Mouse (Mus musculus) small intestine, adult 2 months (tissue): ENCODE results near the gene Src. TPM values are rescaled to one million over a fixed set of nuclear protein-coding genes. Genes with fewer than 3 reads are reported as not detected.

Experiments used
- H3K27ac ChIP-seq: fragments of 200-500 bp; 2 replicates; pipeline ENCODE4 v1.5.1; 2012; ENCODE audit warnings: low read depth, low read length, control low read depth, inconsistent platforms; ENCODE audit not compliant: insufficient read depth
- H3K27me3 ChIP-seq: fragments of 200-500 bp; 2 replicates; pipeline ENCODE4 v1.6.1; 2012; ENCODE audit warnings: mild to moderate bottlenecking, moderate library complexity, low read length, inconsistent platforms; ENCODE audit not compliant: control insufficient read depth, insufficient read depth
- H3K36me3 ChIP-seq: fragments of 200-500 bp; 2 replicates; pipeline ENCODE4 v1.6.1; 2012; ENCODE audit warnings: mild to moderate bottlenecking, low read length, control low read depth, inconsistent platforms; ENCODE audit not compliant: control insufficient read depth, insufficient read depth
- H3K4me1 ChIP-seq: fragments of 200-500 bp; 2 replicates; pipeline ENCODE4 v1.6.1; 2012; ENCODE audit warnings: low read length, inconsistent platforms, mixed read lengths; ENCODE audit not compliant: control insufficient read depth, insufficient read depth, insufficient read length
- H3K4me3 ChIP-seq: fragments of 200-500 bp; 2 replicates; pipeline ENCODE4 v1.5.1; 2012; ENCODE audit warnings: low read depth, mild to moderate bottlenecking, control low read depth, inconsistent platforms, low read length, moderate library complexity
- CTCF ChIP-seq: fragments of 200-500 bp; IDR thresholded peaks from 2 replicates; pipeline ENCODE4 v1.5.1; 2012; ENCODE audit warnings: low read depth, mild to moderate bottlenecking, control low read depth, inconsistent platforms, low read length, moderate library complexity, mixed read lengths; ENCODE audit not compliant: insufficient replicate concordance, insufficient read length; ENCODE audit errors: extremely low read depth
- POLR2A ChIP-seq: fragments of 200-500 bp; IDR thresholded peaks from 2 replicates; pipeline ENCODE4 v1.6.1; 2012; ENCODE audit warnings: low read depth, mild to moderate bottlenecking, control low read depth, inconsistent platforms, low read length, moderate library complexity
- WGBS: fragments of 180-500 bp; shearing (Covaris S2); methylation state at CpG from one replicate; pipeline ENCODE4 v1.1.7; 2018; 5-methylcytosine and 5-hydroxymethylcytosine counted together
- polyA plus RNA-seq: library from polyadenylated mRNA; depleted of rRNA; stranded (reverse); fragments of >200 nt; gene quantifications from 2 replicates; pipeline ENCODE4 v1.2.3, GENCODE M21; 2012

Gene Src
- polyA plus RNA-seq, 1 experiment: 161 TPM

DNA sequence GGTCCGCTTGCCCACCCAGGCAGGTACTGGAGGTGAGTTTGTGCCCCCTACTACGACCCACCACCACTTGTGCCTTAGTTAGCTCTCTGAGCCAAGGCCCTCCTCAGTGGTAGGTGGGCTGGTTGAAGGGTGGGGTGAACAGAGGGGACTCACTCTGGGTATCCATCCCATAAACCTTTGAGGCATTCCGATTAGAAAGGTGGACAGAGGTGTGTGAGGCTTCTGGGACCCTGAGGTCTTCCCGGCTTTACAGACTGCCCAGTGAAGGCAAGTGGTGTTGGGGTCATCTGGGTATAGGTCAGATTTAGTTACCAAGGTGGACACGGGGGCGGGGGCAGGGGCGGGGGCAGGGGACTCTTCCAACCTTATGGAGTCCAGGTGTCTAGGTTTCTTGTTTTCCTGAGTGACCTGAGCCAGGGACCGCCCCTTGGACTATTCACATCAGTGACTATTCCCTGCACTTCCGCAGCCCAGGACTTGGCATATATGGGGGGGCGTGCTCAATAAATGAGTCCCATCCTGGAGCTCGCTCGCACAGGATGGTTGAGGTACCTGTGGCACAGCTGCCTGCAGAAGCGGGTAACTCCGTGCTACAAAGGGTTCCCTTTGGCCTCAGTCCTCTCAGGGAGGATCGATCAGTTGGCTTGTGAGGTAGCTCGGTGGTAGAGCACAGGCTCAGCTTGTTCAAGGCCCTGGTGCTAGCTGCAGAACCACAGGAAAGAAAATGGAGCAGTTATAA, 6.8 kb downstream of the Src start:
- H3K36me3 ChIP-seq: peaks cover 12% of the 10 kb centered on the region
- WGBS: 21% methylated on average over 16 of the region's 16 CpGs
- no peak for TF ChIP-seq CTCF
- TF ChIP-seq POLR2A: no peak
- peak overlapping the region; percentile 77 for H3K4me3 ChIP-seq
- no peaks in the 10 kb centered on the region for H3K27me3 ChIP-seq
- H3K4me1 ChIP-seq: peaks cover 66% of the 10 kb centered on the region
- peak overlapping the region; percentile 100 for H3K27ac ChIP-seq

DNA sequence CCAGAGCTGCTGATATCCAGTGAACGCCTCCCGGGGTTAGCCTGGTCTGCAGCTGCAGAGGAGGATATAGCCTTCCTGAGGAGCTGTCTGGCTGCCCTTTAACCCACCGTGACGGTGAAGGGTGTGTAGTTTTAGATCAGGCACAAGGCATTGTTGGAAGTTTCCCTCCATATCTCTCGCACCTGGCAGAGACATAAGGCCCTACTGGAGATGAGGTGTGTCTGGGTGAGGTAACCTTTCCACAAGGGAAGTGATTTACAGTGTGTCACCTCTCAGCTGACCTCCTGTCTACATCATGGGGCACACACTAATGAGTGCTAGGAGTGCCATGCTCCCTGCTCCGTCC, 7.4 kb downstream of the Src start:
- H3K27ac ChIP-seq: peak overlapping the region; percentile 100
- H3K27me3 ChIP-seq: no peaks in the 10 kb centered on the region

DNA sequence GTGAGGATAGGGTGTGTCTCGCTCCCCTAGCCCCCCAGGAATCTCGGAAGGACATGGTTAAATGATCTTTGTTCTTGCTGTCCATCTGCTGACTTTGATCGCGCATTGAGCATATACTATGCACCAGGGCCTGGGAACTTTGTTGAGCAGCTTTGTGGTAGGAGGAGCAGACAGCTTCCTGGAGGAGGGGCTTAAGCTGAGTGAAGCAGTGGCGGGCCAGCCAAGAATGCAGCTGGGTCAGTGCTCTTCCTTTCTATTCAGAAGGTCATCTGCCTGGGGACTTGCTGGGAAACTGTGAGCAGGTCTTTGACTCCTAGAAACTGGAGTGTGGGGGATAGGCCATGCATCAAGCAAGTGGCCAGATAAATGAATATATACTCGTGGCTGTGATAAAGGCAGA, 7.9 kb downstream of the Src start:
- Histone ChIP-seq H3K4me1 (peaks cover 66% of the 10 kb centered on the region), H3K27me3 (no peaks in the 10 kb centered on the region), H3K36me3 (peaks cover 12% of the 10 kb centered on the region), H3K4me3 (peak overlapping the region; percentile 51), H3K27ac (peak overlapping the region; percentile 100)
- TF ChIP-seq POLR2A (no peak; the same call in none of the 2 replicates), CTCF (no peak)
- WGBS: 31% methylated on average over 6 of the region's 6 CpGs

More for the DNA sequence above, 7.4 kb downstream of the Src start:
- WGBS: 23% methylated on average over 6 of the region's 6 CpGs
- Histone ChIP-seq H3K36me3 (peaks cover 12% of the 10 kb centered on the region), H3K4me3 (peak overlapping the region; percentile 77), H3K4me1 (peaks cover 66% of the 10 kb centered on the region)
- TF ChIP-seq CTCF (no peak), POLR2A (peak; percentile 83)

GRCm38 (mm10) chr2:157427164-157427563, 8.9 kb downstream of the Src start:
- Histone ChIP-seq H3K27me3 (no peaks in the 10 kb centered on the region), H3K4me3 (0 out of 2 replicates have a peak overlapping the region, but pooled peaks have one; percentile 4), H3K27ac (peak overlapping the region; percentile 100; the same call in 1 of the 2 replicates), H3K36me3 (peaks cover 19% of the 10 kb centered on the region), H3K4me1 (peaks cover 66% of the 10 kb centered on the region)
- WGBS: 80% methylated on average over 5 of the region's 5 CpGs
- no peak for TF ChIP-seq CTCF
- TF ChIP-seq POLR2A: no peak

GRCm38 (mm10) chr2:157428351-157429139, 10.3 kb downstream of the Src start:
- Histone ChIP-seq H3K27ac (peak overlapping the region; percentile 32), H3K4me3 (no peak overlapping the region), H3K27me3 (no peaks in the 10 kb centered on the region), H3K4me1 (peaks cover 66% of the 10 kb centered on the region), H3K36me3 (peaks cover 27% of the 10 kb centered on the region)
- TF ChIP-seq POLR2A: no peak
- no peak for TF ChIP-seq CTCF
- 81% methylated on average over 13 of the region's 13 CpGs for WGBS

DNA sequence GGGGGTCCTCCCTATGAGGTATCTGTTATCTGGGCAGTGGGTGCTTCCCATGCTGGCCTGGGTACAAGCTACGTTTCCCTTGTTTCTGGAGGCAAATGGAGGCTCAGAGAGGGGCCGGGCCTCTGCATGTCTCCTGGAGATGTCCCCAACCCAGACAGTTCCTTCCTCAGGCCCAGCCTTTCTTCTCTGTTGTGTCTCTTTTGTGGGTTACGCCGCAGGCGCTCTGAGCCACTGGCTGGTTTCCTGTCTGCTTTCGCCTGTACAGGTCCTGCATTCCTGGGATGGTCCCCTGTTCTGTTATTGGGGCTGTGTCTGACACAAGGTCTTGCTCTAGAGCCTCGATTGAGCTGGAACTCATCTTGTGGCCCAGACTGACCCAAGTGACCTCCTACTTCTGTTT, 11.5 kb downstream of the Src start:
- H3K27ac ChIP-seq: peak overlapping the region; percentile 58; the same call in 1 of the 2 replicates
- no peak overlapping the region for H3K4me3 ChIP-seq
- H3K4me1 ChIP-seq: peaks cover 76% of the 10 kb centered on the region
- WGBS: 70% methylated on average over 7 of the region's 7 CpGs
- H3K36me3 ChIP-seq: peaks cover 32% of the 10 kb centered on the region
- no peak for TF ChIP-seq CTCF
- TF ChIP-seq POLR2A: no peak
- no peaks in the 10 kb centered on the region for H3K27me3 ChIP-seq
